Mouse (Mus musculus) lung, embryonic 15.5 days (tissue): ENCODE results near the gene Bscl2. TPM values are rescaled to one million over a fixed set of nuclear protein-coding genes. Genes with fewer than 3 reads are reported as not detected.

Experiments
- ATAC-seq: fragments of 200-750 bp; cut with Nextera tagmentation; 2 replicates; pipeline ENCODE4 v1.8.0; 2017; ENCODE audit warnings: moderate number of reproducible peaks, borderline replicate concordance; ENCODE audit not compliant: low FRiP score, low TSS enrichment; ENCODE audit errors: extremely low read depth
- H3K27ac ChIP-seq: fragments of 300-500 bp; sonication (generic); 2 replicates; pipeline ENCODE4 v1.5.1; 2015; ENCODE audit warnings: moderate library complexity, mild to moderate bottlenecking, inconsistent platforms
- H3K27me3 ChIP-seq: fragments of 300-500 bp; sonication (generic); 2 replicates; pipeline ENCODE4 v1.6.1; 2015; ENCODE audit warnings: inconsistent platforms
- H3K36me3 ChIP-seq: fragments of 300-500 bp; sonication (generic); 2 replicates; pipeline ENCODE4 v1.6.1; 2015; ENCODE audit warnings: inconsistent platforms
- H3K4me1 ChIP-seq: fragments of 300-500 bp; sonication (generic); 2 replicates; pipeline ENCODE4 v1.6.1; 2015; ENCODE audit warnings: inconsistent platforms
- H3K4me2 ChIP-seq: fragments of 300-500 bp; sonication (generic); 2 replicates; pipeline ENCODE4 v1.6.1; 2015; ENCODE audit warnings: inconsistent platforms, mild to moderate bottlenecking, moderate library complexity
- H3K4me3 ChIP-seq: fragments of 300-500 bp; sonication (generic); 2 replicates; pipeline ENCODE4 v1.5.1; 2015; ENCODE audit warnings: mild to moderate bottlenecking, inconsistent platforms
- H3K9ac ChIP-seq: fragments of 300-500 bp; sonication (generic); 2 replicates; pipeline ENCODE4 v1.6.1; 2015; ENCODE audit warnings: inconsistent platforms
- H3K9me3 ChIP-seq: fragments of 300-500 bp; sonication (generic); 2 replicates; pipeline ENCODE4 v1.6.1; 2016; ENCODE audit warnings: inconsistent platforms
- WGBS: fragments of 180-500 bp; shearing (Covaris S2); methylation state at CpG from one replicate; pipeline ENCODE4 v1.1.7; 2015; 5-methylcytosine and 5-hydroxymethylcytosine counted together
- microRNA-seq: library from miRNA; unstranded; fragments of <30 nt; microRNA quantifications from one replicate; pipeline ENCODE4, GENCODE M21; 2016
- polyA plus RNA-seq: library from polyadenylated mRNA; unstranded; fragments of >200 nt; fragmentation: Nextera tagmentation; extraction: Ambion mirVana; gene quantifications from 2 replicates; pipeline ENCODE4 v1.2.1, GENCODE M21; 2015

Gene Bscl2
- polyA plus RNA-seq, 1 experiment from 2014 or later: 52.3 TPM

DNA sequence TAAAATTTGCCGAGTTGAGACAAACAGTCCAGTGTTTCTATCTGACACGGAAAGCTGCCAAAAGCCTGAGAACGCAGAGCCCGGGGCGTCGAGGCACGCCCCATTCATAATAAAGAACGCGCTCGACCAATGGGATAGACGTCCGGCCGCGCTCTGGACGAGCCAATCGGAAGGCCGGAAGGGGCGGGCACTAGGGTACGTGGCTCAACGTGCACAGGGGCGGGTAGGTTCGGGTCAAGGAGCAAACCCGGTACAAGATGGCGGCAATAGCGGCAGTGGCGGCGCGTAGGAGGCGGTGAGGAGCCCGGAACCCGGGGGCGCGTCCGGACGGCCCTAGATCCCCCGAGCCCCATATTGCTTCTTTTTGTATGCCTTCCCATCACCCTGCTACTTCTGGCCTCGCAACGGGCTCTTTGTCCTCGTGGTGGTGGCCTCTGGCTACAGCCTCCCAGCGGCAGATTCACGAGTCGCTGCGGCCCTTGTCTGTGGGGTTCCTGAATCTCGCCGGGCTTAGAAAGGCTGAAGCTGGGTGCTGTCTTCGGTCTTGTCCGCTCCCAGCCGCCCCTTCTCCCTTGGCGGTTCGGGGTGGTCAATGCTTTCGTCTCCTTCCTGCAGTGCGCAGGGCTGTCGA is 60.7 kb downstream of the Bscl2 start, which contains the start of gene Ganab:
Gene Ganab, plus strand, starts transcription at position 207 of the 631 bp plus-strand sequence.
- peak; percentile 98 for ATAC-seq
- peak within 1 kb of the TSS; percentile 90 for H3K27ac ChIP-seq
- peak within 1 kb of the TSS; percentile 88 for H3K4me3 ChIP-seq
- WGBS: under 1% methylated on average over 43 of the region's 53 CpGs
- peaks cover 27% of the 10 kb centered on the region for H3K36me3 ChIP-seq
- peak within 1 kb of the TSS; percentile 97 for H3K9ac ChIP-seq
- H3K4me2 ChIP-seq: peak within 1 kb of the TSS; percentile 64
- no peaks in the 10 kb centered on the region for H3K9me3 ChIP-seq
- peaks cover 39% of the 10 kb centered on the region for H3K4me1 ChIP-seq
- no peaks in the 10 kb centered on the region for H3K27me3 ChIP-seq

Small RNA genes lying within 50 kb of the gene (microRNA-seq; reads per million reads assigned to microRNA genes)
- 0.93 reads per million for gene Mir5136

Other genes starting within 250 kb of the Bscl2 start
- 0.09 and 0.24 TPM in 2 replicates for gene Slc22a8, start 246.2 kb upstream of the Bscl2 start, polyA plus RNA-seq
- gene Slc22a6, start 219.4 kb upstream of the Bscl2 start, polyA plus RNA-seq: 0.11 TPM in 2 replicates
- 0.08 and 0.14 TPM in 2 replicates for gene Chrm1, start 173.7 kb upstream of the Bscl2 start, polyA plus RNA-seq
- 87.1 and 89.7 TPM in 2 replicates for gene Slc3a2, start 114.1 kb upstream of the Bscl2 start, polyA plus RNA-seq
- gene Wdr74, start 101.6 kb upstream of the Bscl2 start, polyA plus RNA-seq: 85.6 and 86.3 TPM in 2 replicates
- gene 1700092M07Rik, start 96.7 kb upstream of the Bscl2 start, polyA plus RNA-seq: 2.0 and 2.1 TPM in 2 replicates
- 142 and 153 TPM in 2 replicates for gene Stx5a, start 96.1 kb upstream of the Bscl2 start, polyA plus RNA-seq
- gene Nxf1, start 80.4 kb upstream of the Bscl2 start, polyA plus RNA-seq: 184 and 198 TPM in 2 replicates
- gene Tmem223, start 66.5 kb upstream of the Bscl2 start, polyA plus RNA-seq: 181 and 197 TPM in 2 replicates
- 77.2 and 81.3 TPM in 2 replicates for gene Tmem179b, start 63.0 kb upstream of the Bscl2 start, polyA plus RNA-seq
- 30.5 and 31.5 TPM in 2 replicates for gene Taf6l, start 51.0 kb upstream of the Bscl2 start, polyA plus RNA-seq
- 147 and 159 TPM in 2 replicates for gene Polr2g, start 38.9 kb upstream of the Bscl2 start, polyA plus RNA-seq
- gene Zbtb3, start 34.9 kb upstream of the Bscl2 start, polyA plus RNA-seq: 5.7 and 6.4 TPM in 2 replicates
- gene Ttc9c, start 18.1 kb upstream of the Bscl2 start, polyA plus RNA-seq: 54.8 and 57.2 TPM in 2 replicates
- gene Hnrnpul2, start 17.5 kb upstream of the Bscl2 start, polyA plus RNA-seq: 5.7 and 5.8 TPM in 2 replicates
- not detected in 2 replicates for gene AC129217.1, start 7.7 kb upstream of the Bscl2 start, polyA plus RNA-seq
- gene Gng3, start 1.7 kb downstream of the Bscl2 start, polyA plus RNA-seq: 1.6 and 2.5 TPM in 2 replicates
- gene Lrrn4cl, start 13.3 kb downstream of the Bscl2 start, polyA plus RNA-seq: 1.1 TPM in 2 replicates
- 153 and 158 TPM in 2 replicates for gene Ubxn1, start 34.0 kb downstream of the Bscl2 start, polyA plus RNA-seq
- gene Uqcc3, start 43.5 kb downstream of the Bscl2 start, polyA plus RNA-seq: 58.5 and 60.2 TPM in 2 replicates
- 70.5 and 72.7 TPM in 2 replicates for gene Lbhd1, start 46.3 kb downstream of the Bscl2 start, polyA plus RNA-seq
- not detected in 2 replicates for gene Gm49403, start 46.5 kb downstream of the Bscl2 start, polyA plus RNA-seq
- gene 1810009A15Rik, start 51.4 kb downstream of the Bscl2 start, polyA plus RNA-seq: 81.5 and 93.7 TPM in 2 replicates
- gene Gm49416, start 51.5 kb downstream of the Bscl2 start, polyA plus RNA-seq: not detected in 2 replicates
- gene Ints5, start 55.5 kb downstream of the Bscl2 start, polyA plus RNA-seq: 45.8 and 50.1 TPM in 2 replicates
- gene Ganab, start 60.6 kb downstream of the Bscl2 start, polyA plus RNA-seq: 122 and 123 TPM in 2 replicates
- 43.1 and 46.1 TPM in 2 replicates for gene B3gat3, start 82.9 kb downstream of the Bscl2 start, polyA plus RNA-seq
- gene Rom1, start 91.9 kb downstream of the Bscl2 start, polyA plus RNA-seq: 2.7 and 2.8 TPM in 2 replicates
- 30.8 and 35.6 TPM in 2 replicates for gene Eml3, start 92.1 kb downstream of the Bscl2 start, polyA plus RNA-seq
- gene Mta2, start 104.4 kb downstream of the Bscl2 start, polyA plus RNA-seq: 165 and 173 TPM in 2 replicates
- 28.4 and 29.7 TPM in 2 replicates for gene Tut1, start 116.4 kb downstream of the Bscl2 start, polyA plus RNA-seq
- gene Eef1g, start 129.6 kb downstream of the Bscl2 start, polyA plus RNA-seq: 420 and 427 TPM in 2 replicates
- 24.7 and 25.6 TPM in 2 replicates for gene Ahnak, start 151.8 kb downstream of the Bscl2 start, polyA plus RNA-seq